Mouse (Mus musculus): ENCODE measurements around the gene Strn4. TPM values are rescaled to one million over a fixed set of nuclear protein-coding genes. Genes with fewer than 3 reads are reported as not detected.
A peak's percentile ranks its signal among the peaks of the same experiment; 100 is the strongest.

The Strn4 gene
- polyA plus RNA-seq, 1 experiment = 318 TPM

DNA sequence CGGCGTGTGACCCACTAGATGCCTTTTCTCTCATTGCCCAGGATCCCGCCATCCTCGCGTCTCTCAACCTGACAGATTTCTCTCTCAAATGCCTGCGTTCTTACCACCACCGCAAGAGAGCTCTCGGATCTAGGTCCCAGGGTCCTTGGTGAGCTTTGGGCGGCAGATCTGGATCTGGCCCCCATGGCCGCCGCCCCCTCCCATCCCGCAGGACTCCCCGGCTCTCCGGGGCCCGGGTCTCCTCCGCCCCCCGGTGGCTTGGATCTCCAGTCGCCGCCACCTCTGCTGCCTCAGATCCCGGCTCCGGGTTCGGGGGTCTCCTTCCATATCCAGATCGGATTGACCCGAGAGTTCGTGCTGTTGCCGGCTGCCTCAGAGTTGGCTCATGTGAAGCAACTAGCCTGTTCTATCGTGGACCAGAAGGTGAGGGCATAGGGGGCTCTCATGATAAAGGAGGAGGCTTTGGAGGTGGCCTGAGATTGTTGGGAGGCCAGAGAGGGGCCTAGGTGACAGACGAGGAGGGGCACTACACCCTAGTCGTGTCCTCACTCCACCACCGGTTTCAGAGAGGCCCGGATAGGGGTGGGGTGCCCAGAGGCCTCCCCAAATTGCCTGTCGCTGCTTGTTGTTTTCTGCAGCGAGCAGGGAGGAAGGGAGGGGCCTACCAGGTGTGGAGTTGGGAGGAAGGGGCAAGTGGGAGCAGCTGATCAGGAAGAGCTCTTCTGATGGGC, 27.9 kb downstream of the Strn4 start:
- Histone ChIP-seq H3K36me3 (ENCODE audit: control insufficient read depth, insufficient read depth, low read length) (peaks cover 29% of the 10 kb centered on the region), H3K4me1 (replicated peaks; ENCODE audit: control insufficient read depth, insufficient read depth, low read length) (peaks cover 28% of the 10 kb centered on the region), H3K27me3 (ENCODE audit: control insufficient read depth, insufficient read depth, low read length) (no peaks in the 10 kb centered on the region), H3K27ac (ENCODE audit: control insufficient read depth, insufficient read depth, low read length) (peak overlapping the region; percentile 97), H3K4me3 (ENCODE audit: control insufficient read depth, insufficient read depth, low read length) (peak overlapping the region; percentile 99)
- under 1% methylated on average over 33 of the region's 33 CpGs for WGBS
- TF ChIP-seq CTCF (IDR thresholded peaks at IDR 0.05; ENCODE audit: borderline replicate concordance, control insufficient read depth, extremely low read depth, insufficient read depth, low read length, poor library complexity) = no peak
- peak; percentile 96 for TF ChIP-seq POLR2A (IDR thresholded peaks at IDR 0.05; ENCODE audit: control insufficient read depth, extremely low read depth, insufficient read depth, low read length, poor library complexity)
- peak; percentile 85 for DNase-seq

DNA sequence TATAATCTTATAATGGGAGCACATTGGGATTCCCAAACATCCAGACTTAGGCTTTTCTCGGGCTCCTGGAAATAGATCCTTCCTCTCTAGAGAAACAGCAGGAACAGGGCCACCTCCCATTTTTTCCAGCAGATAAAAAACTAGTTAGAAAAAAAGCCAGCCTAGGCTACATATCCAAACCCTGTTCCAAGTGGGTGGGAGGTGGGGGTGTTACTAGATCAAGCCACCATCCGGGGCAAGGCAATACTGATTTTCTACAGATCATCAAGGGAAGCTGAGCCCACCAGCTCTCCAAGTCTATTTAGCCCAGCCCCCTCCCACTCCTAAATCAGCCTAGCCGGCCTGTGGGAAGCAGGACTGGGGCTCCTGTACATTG, 29.0 kb downstream of the Strn4 start:
- peaks cover 25% of the 10 kb centered on the region for H3K4me1 ChIP-seq (replicated peaks; ENCODE audit: control insufficient read depth, insufficient read depth, low read length)
- H3K4me3 ChIP-seq (ENCODE audit: control insufficient read depth, insufficient read depth, low read length) = peak overlapping the region; percentile 86
- peaks cover 39% of the 10 kb centered on the region for H3K36me3 ChIP-seq (ENCODE audit: control insufficient read depth, insufficient read depth, low read length)
- H3K27me3 ChIP-seq (ENCODE audit: control insufficient read depth, insufficient read depth, low read length) = no peaks in the 10 kb centered on the region
- no peak for DNase-seq
- peak overlapping the region; percentile 97 for H3K27ac ChIP-seq (ENCODE audit: control insufficient read depth, insufficient read depth, low read length)
- 11% methylated on average over 3 of the region's 3 CpGs for WGBS
- TF ChIP-seq CTCF (IDR thresholded peaks at IDR 0.05; ENCODE audit: borderline replicate concordance, control insufficient read depth, extremely low read depth, insufficient read depth, low read length, poor library complexity) = no peak
- TF ChIP-seq POLR2A (IDR thresholded peaks at IDR 0.05; ENCODE audit: control insufficient read depth, extremely low read depth, insufficient read depth, low read length, poor library complexity) = no peak

- Histone ChIP-seq H3K36me3 (ENCODE audit: control insufficient read depth, insufficient read depth, low read length) (peaks cover 39% of the 10 kb centered on the region), H3K4me1 (replicated peaks; ENCODE audit: control insufficient read depth, insufficient read depth, low read length) (peaks cover 21% of the 10 kb centered on the region), H3K4me3 (ENCODE audit: control insufficient read depth, insufficient read depth, low read length) (peak overlapping the region; percentile 86), H3K27me3 (ENCODE audit: control insufficient read depth, insufficient read depth, low read length) (no peaks in the 10 kb centered on the region), H3K27ac (ENCODE audit: control insufficient read depth, insufficient read depth, low read length) (peak overlapping the region; percentile 97)
- TF ChIP-seq CTCF (IDR thresholded peaks at IDR 0.05; ENCODE audit: borderline replicate concordance, control insufficient read depth, extremely low read depth, insufficient read depth, low read length, poor library complexity) (no peak), POLR2A (IDR thresholded peaks at IDR 0.05; ENCODE audit: control insufficient read depth, extremely low read depth, insufficient read depth, low read length, poor library complexity) (peak; percentile 60; the same call in 1 of the 2 replicates)
- under 1% methylated on average over 14 of the region's 14 CpGs for WGBS
- peak; percentile 86 for DNase-seq
Measured at GRCm38 (mm10) chr7:16845072-16845819, 29.6 kb downstream of the Strn4 start.

- peak overlapping the region; percentile 97 for H3K27ac ChIP-seq (ENCODE audit: control insufficient read depth, insufficient read depth, low read length)
- WGBS = 22% methylated on average over 10 of the region's 10 CpGs
- TF ChIP-seq CTCF (IDR thresholded peaks at IDR 0.05; ENCODE audit: borderline replicate concordance, control insufficient read depth, extremely low read depth, insufficient read depth, low read length, poor library complexity) (no peak), POLR2A (IDR thresholded peaks at IDR 0.05; ENCODE audit: control insufficient read depth, extremely low read depth, insufficient read depth, low read length, poor library complexity) (no peak)
- H3K4me3 ChIP-seq (ENCODE audit: control insufficient read depth, insufficient read depth, low read length) = peak overlapping the region; percentile 86
- H3K4me1 ChIP-seq (replicated peaks; ENCODE audit: control insufficient read depth, insufficient read depth, low read length) = peaks cover 17% of the 10 kb centered on the region
- H3K27me3 ChIP-seq (ENCODE audit: control insufficient read depth, insufficient read depth, low read length) = no peaks in the 10 kb centered on the region
- DNase-seq = no peak
- H3K36me3 ChIP-seq (ENCODE audit: control insufficient read depth, insufficient read depth, low read length) = peaks cover 42% of the 10 kb centered on the region
Measured at GRCm38 (mm10) chr7:16845820-16846167, 30.1 kb downstream of the Strn4 start.

GRCm38 (mm10) chr7:16846775-16847174, 31.1 kb downstream of the Strn4 start:
- H3K4me3 ChIP-seq (ENCODE audit: control insufficient read depth, insufficient read depth, low read length) = no peak overlapping the region
- over 99% methylated on average over 5 of the region's 5 CpGs for WGBS
- no peak for TF ChIP-seq POLR2A (IDR thresholded peaks at IDR 0.05; ENCODE audit: control insufficient read depth, extremely low read depth, insufficient read depth, low read length, poor library complexity)
- TF ChIP-seq CTCF (IDR thresholded peaks at IDR 0.05; ENCODE audit: borderline replicate concordance, control insufficient read depth, extremely low read depth, insufficient read depth, low read length, poor library complexity) = no peak
- DNase-seq = no peak
- H3K36me3 ChIP-seq (ENCODE audit: control insufficient read depth, insufficient read depth, low read length) = peaks cover 48% of the 10 kb centered on the region
- peaks cover 9% of the 10 kb centered on the region for H3K4me1 ChIP-seq (replicated peaks; ENCODE audit: control insufficient read depth, insufficient read depth, low read length)
- H3K27ac ChIP-seq (ENCODE audit: control insufficient read depth, insufficient read depth, low read length) = no peak overlapping the region
- H3K27me3 ChIP-seq (ENCODE audit: control insufficient read depth, insufficient read depth, low read length) = no peaks in the 10 kb centered on the region

DNA sequence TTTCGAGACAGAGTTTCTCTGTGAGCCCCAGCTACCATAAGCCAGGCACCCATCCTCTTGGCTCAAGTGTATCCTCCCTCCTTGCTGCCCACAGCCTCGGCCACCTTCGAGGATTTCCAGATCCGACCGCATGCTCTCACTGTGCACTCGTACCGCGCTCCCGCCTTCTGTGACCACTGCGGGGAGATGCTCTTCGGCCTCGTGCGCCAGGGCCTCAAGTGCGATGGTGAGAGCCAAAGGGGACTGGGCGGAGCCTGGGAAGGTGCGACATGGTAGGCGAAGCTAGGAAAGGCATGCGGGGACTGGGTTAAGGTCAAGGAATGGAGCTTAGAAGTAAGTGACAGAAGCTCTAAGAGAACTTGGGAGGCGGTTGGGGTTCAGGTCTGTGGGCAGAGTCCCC, 31.8 kb downstream of the Strn4 start:
- Histone ChIP-seq H3K27ac (ENCODE audit: control insufficient read depth, insufficient read depth, low read length) (no peak overlapping the region), H3K4me3 (ENCODE audit: control insufficient read depth, insufficient read depth, low read length) (no peak overlapping the region), H3K27me3 (ENCODE audit: control insufficient read depth, insufficient read depth, low read length) (no peaks in the 10 kb centered on the region), H3K4me1 (replicated peaks; ENCODE audit: control insufficient read depth, insufficient read depth, low read length) (peaks cover 4% of the 10 kb centered on the region; the same call in 1 of the 2 replicates), H3K36me3 (ENCODE audit: control insufficient read depth, insufficient read depth, low read length) (peaks cover 56% of the 10 kb centered on the region)
- WGBS = 97% methylated on average over 19 of the region's 19 CpGs
- DNase-seq = no peak
- TF ChIP-seq POLR2A (IDR thresholded peaks at IDR 0.05; ENCODE audit: control insufficient read depth, extremely low read depth, insufficient read depth, low read length, poor library complexity) = no peak
- 0 out of 2 replicates have a peak, but pooled peaks have one; percentile 15 for TF ChIP-seq CTCF (IDR thresholded peaks at IDR 0.05; ENCODE audit: borderline replicate concordance, control insufficient read depth, extremely low read depth, insufficient read depth, low read length, poor library complexity)
